Mouse (Mus musculus) heart, postnatal 0 days (tissue): ENCODE results near the gene Mok.

ENCODE experiments used
- CTCF ChIP-seq: IDR thresholded peaks from 2 replicates; pipeline ENCODE4 v1.5.1; 2016; ENCODE audit warnings: antibody characterized with exemption, control low read depth, low read depth
- EP300 ChIP-seq: IDR thresholded peaks from 2 replicates; pipeline ENCODE4 v1.6.1; 2016; ENCODE audit warnings: antibody characterized with exemption, low read depth

DNA sequence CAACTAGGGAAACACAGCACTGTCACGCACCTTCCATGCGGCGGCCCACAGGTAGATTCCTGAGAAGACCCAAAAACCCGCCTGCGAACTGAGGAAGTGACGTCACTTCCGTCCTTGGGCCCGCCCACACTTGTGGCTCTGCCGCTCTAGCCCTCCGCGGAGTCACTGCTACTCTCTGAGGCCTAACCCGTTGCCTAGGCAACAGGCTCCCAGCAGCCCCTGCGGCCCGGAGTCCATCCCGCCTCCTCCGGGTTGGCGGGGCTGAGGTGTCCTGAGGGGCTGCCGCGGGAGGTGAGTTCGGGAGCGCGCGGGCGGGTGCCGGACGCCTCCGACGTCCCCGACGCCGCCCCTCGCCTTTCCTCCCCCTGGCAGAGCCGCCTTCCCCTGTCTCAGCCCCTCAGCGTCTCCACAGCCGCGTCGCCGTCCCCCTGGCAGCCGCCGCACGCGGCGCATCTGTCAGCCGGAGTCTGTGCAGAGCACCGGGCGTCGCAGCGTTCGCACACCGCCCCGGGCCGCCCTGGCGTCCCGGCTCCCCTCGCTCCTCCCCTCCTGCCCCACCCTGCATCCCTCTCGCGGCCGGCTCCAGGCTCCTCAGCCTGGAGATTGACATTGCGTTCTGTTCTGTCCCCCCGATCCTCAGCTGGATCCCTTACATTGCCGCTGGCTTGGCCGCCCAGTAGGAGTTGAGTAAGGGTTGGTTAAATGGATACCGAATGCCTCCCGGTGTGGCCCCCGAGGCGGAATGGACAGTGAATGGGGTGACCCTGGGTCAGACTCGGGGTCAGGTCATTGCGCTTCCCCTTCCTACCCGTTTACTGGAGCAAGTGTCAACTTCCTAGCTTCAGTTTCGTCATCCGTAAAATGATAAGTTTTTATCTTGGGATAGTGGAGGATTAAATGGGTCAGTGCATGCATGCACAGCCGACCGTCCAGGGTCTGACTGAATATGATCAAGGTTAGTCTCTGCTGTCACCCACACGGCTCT lies 48.6 kb upstream of the Mok start, which contains the start of the genes Cinp and Tecpr2:
- TF ChIP-seq CTCF (no peak), EP300 (no peak)
